Mouse (Mus musculus) kidney, embryonic 14.5 days (tissue): ENCODE measurements around the gene Nol7. TPM values are rescaled to one million over a fixed set of nuclear protein-coding genes. Genes with fewer than 3 reads are reported as not detected.

Experiments
- polyA plus RNA-seq: library from polyadenylated mRNA; unstranded; fragments of >200 nt; fragmentation: Nextera tagmentation; extraction: Ambion mirVana; gene quantifications from 2 replicates; pipeline ENCODE4 v1.2.1, GENCODE M21; 2014

The Nol7 gene
- polyA plus RNA-seq, 1 experiment from 2014 or later, result 144 TPM

Other genes starting within 250 kb of the Nol7 start
- gene Tbc1d7, start 226.9 kb upstream of the Nol7 start, polyA plus RNA-seq, result 61.1 and 64.8 TPM in 2 replicates
- gene Gfod1, start 94.2 kb upstream of the Nol7 start, polyA plus RNA-seq, result 0.41 and 0.56 TPM in 2 replicates
- gene Sirt5, start 32.9 kb upstream of the Nol7 start, polyA plus RNA-seq, result 15.6 and 19.1 TPM in 2 replicates
- gene Ranbp9, start 82.9 kb downstream of the Nol7 start, polyA plus RNA-seq, result 15.1 and 21.1 TPM in 2 replicates
- 12.8 and 21.5 TPM in 2 replicates for gene Mcur1, start 161.8 kb downstream of the Nol7 start, polyA plus RNA-seq
- 1.5 and 1.9 TPM in 2 replicates for gene Rnf182, start 217.3 kb downstream of the Nol7 start, polyA plus RNA-seq